Comparison of ENCODE assay signal across 23 mouse cellular contexts in genomic region chr9:98285606-98286301, GRCm38 (mm10).
DNase-seq lines count a peak whose midpoint lies in the region; ATAC-seq lines count a peak whose summit lies in the region.
"Had no signal": no experiment of that assay in that cellular context is flagged by ENCODE, and none has a peak within 500 bp of the region (broad histone marks: within the 10 kb centered on the region; RNA-seq: fewer than 3 reads in every experiment).

No protein-coding gene starts in this region.

- ATAC-seq in frontal cortex, adult (ENCODE audit: low TSS enrichment), result peak; percentile 71
- ATAC-seq: activated CD4-positive, CD25-positive, alpha-beta regulatory T cell, adult 4 months; forebrain, embryonic 15.5 days; intestine, embryonic 15.5 days; liver, embryonic 12.5 days; liver, postnatal 0 days; midbrain, embryonic 16.5 days had no signal

- peak; percentile 8 to 29 for DNase-seq in cerebellum, adult 18-20 months
- no peak for DNase-seq in cerebellum, adult 9-10 months
- DNase-seq in frontal cortex, postnatal 10 days (ENCODE audit: low spot score in 2 of 2), result no peak
- peak; percentile 32 for DNase-seq in layer of hippocampus, adult 9-11 months
- no peak for DNase-seq in layer of hippocampus, adult 9-10 months (ENCODE audit: low spot score)
- DNase-seq in cerebellum, postnatal 25 days, result peak; percentile 36 to 42
- DNase-seq in kidney, adult 9 months, result no peak
- DNase-seq: adrenal gland, adult 2 months; heart, adult 2 months; heart, postnatal 4 days; kidney, adult 2 months; kidney, postnatal 4 days; liver, postnatal 0 days; lung, postnatal 36 days; right cerebral cortex, postnatal 4 days; thymus, adult 18-20 months; thymus, postnatal 25 days had no signal

Comparison
In these comparisons a context has a peak if more than half of its experiments do, and no peak if none do; other contexts are left out.
1. DNase-seq: peak in cerebellum, adult 18-20 months (2 of 2), layer of hippocampus, adult 9-11 months (single experiment) and cerebellum, postnatal 25 days (2 of 2); none in cerebellum, adult 9-10 months (single experiment), frontal cortex, postnatal 10 days (0 of 2), layer of hippocampus, adult 9-10 months (single experiment) and kidney, adult 9 months (single experiment).